Mouse (Mus musculus): ENCODE data around the gene Adamts7. TPM values are rescaled to one million over a fixed set of nuclear protein-coding genes. Genes with fewer than 3 reads are reported as not detected.

Gene Adamts7
- polyA plus RNA-seq, 1 experiment from 2014 or later = 11.4 TPM

GRCm38 (mm10) chr9:90136678-90136965 is 26.2 kb upstream of the Adamts7 start:
- Histone ChIP-seq H3K27me3 (ENCODE audit: control insufficient read depth, insufficient read depth, low read length) (no peaks in the 10 kb centered on the region), H3K9ac (ENCODE audit: low read length) (no peak overlapping the region), H3K9me3 (ENCODE audit: control insufficient read depth, low read length) (no peaks in the 10 kb centered on the region), H3K4me1 (ENCODE audit: control insufficient read depth, insufficient read depth, low read length) (peaks cover 2% of the 10 kb centered on the region; the same call in 1 of the 2 replicates), H3K4me3 (ENCODE audit: low read depth, low read length) (no peak overlapping the region), H3K27ac (ENCODE audit: low read depth, low read length) (no peak overlapping the region), H3K36me3 (ENCODE audit: control insufficient read depth, insufficient read depth, low read length) (no peaks in the 10 kb centered on the region), H3K4me2 (no peak overlapping the region)
- 96% methylated on average over 1 of the region's 1 CpGs for WGBS
- ATAC-seq (ENCODE audit: low FRiP score) = no peak
- DNase-seq (ENCODE audit: low spot score, missing footprints) = no peak

DNA sequence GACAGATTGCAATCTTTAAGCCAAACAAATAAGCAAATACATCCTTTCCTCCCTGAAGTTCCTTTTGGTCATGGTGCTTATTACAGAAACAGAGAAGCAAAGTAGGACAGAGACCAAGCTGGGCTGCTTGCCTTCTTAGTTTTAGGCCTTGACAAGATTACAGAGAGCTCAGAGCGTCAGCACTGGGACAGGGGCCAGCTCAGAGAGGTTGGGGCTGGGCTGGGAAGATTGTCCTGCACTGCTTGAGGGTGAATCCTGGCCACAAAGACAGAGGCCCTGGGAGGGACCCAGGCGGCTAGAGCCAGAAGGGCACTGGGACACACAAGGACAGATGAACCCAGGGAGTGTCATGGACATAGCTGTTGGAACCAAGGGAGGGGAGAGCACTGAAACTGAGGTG is 17.1 kb upstream of the Adamts7 start:
- DNase-seq (ENCODE audit: low spot score, missing footprints) = no peak
- Histone ChIP-seq H3K9ac (ENCODE audit: low read length) (no peak overlapping the region), H3K36me3 (ENCODE audit: control insufficient read depth, insufficient read depth, low read length) (no peaks in the 10 kb centered on the region), H3K4me1 (ENCODE audit: control insufficient read depth, insufficient read depth, low read length) (no peaks in the 10 kb centered on the region), H3K27ac (ENCODE audit: low read depth, low read length) (no peak overlapping the region), H3K9me3 (ENCODE audit: control insufficient read depth, low read length) (no peaks in the 10 kb centered on the region), H3K4me2 (no peak overlapping the region), H3K4me3 (ENCODE audit: low read depth, low read length) (no peak overlapping the region), H3K27me3 (ENCODE audit: control insufficient read depth, insufficient read depth, low read length) (no peaks in the 10 kb centered on the region)
- ATAC-seq (ENCODE audit: low FRiP score) = no peak
- 48% methylated on average over 2 of the region's 2 CpGs for WGBS

- ATAC-seq (ENCODE audit: low FRiP score) (no peak), DNase-seq (ENCODE audit: low spot score, missing footprints) (no peak)
- H3K4me1 ChIP-seq (ENCODE audit: control insufficient read depth, insufficient read depth, low read length) = no peaks in the 10 kb centered on the region
- H3K9ac ChIP-seq (ENCODE audit: low read length) = no peak overlapping the region
- no peak overlapping the region for H3K4me3 ChIP-seq (ENCODE audit: low read depth, low read length)
- H3K9me3 ChIP-seq (ENCODE audit: control insufficient read depth, low read length) = no peaks in the 10 kb centered on the region
- WGBS = 85% methylated on average over 5 of the region's 5 CpGs
- H3K4me2 ChIP-seq = no peak overlapping the region
- H3K27ac ChIP-seq (ENCODE audit: low read depth, low read length) = no peak overlapping the region
- no peaks in the 10 kb centered on the region for H3K36me3 ChIP-seq (ENCODE audit: control insufficient read depth, insufficient read depth, low read length)
- no peaks in the 10 kb centered on the region for H3K27me3 ChIP-seq (ENCODE audit: control insufficient read depth, insufficient read depth, low read length)
Observed at GRCm38 (mm10) chr9:90146869-90147268, 16.0 kb upstream of the Adamts7 start.

GRCm38 (mm10) chr9:90162243-90162925 is 485 bp upstream of the Adamts7 start:
- ATAC-seq (ENCODE audit: low FRiP score) (peak; percentile 86), DNase-seq (ENCODE audit: low spot score, missing footprints) (peak; percentile 93)
- H3K36me3 ChIP-seq (ENCODE audit: control insufficient read depth, insufficient read depth, low read length) = no peaks in the 10 kb centered on the region
- peak overlapping the region; percentile 56 for H3K4me3 ChIP-seq (ENCODE audit: low read depth, low read length)
- WGBS = 10% methylated on average over 26 of the region's 29 CpGs
- H3K27me3 ChIP-seq (ENCODE audit: control insufficient read depth, insufficient read depth, low read length) = no peaks in the 10 kb centered on the region
- H3K9ac ChIP-seq (ENCODE audit: low read length) = peak overlapping the region; percentile 84
- peaks cover 12% of the 10 kb centered on the region for H3K4me1 ChIP-seq (ENCODE audit: control insufficient read depth, insufficient read depth, low read length)
- H3K4me2 ChIP-seq = peak overlapping the region; percentile 70
- H3K27ac ChIP-seq (ENCODE audit: low read depth, low read length) = peak overlapping the region; percentile 80; the same call in 1 of the 2 replicates
- H3K9me3 ChIP-seq (ENCODE audit: control insufficient read depth, low read length) = no peaks in the 10 kb centered on the region

GRCm38 (mm10) chr9:90163749-90164095 is 853 bp downstream of the Adamts7 start:
- WGBS = 0% methylated on average over 18 of the region's 18 CpGs
- Histone ChIP-seq H3K36me3 (ENCODE audit: control insufficient read depth, insufficient read depth, low read length) (no peaks in the 10 kb centered on the region), H3K27me3 (ENCODE audit: control insufficient read depth, insufficient read depth, low read length) (no peaks in the 10 kb centered on the region), H3K9ac (ENCODE audit: low read length) (peak overlapping the region; percentile 84), H3K4me2 (peak overlapping the region; percentile 70), H3K4me3 (ENCODE audit: low read depth, low read length) (peak overlapping the region; percentile 56), H3K27ac (ENCODE audit: low read depth, low read length) (peak overlapping the region; percentile 80), H3K4me1 (ENCODE audit: control insufficient read depth, insufficient read depth, low read length) (peaks cover 12% of the 10 kb centered on the region), H3K9me3 (ENCODE audit: control insufficient read depth, low read length) (no peaks in the 10 kb centered on the region)
- DNase-seq (ENCODE audit: low spot score, missing footprints) (peak; percentile 96), ATAC-seq (ENCODE audit: low FRiP score) (peak; percentile 66)

GRCm38 (mm10) chr9:90164670-90165453 is 2.0 kb downstream of the Adamts7 start:
- Histone ChIP-seq H3K27ac (ENCODE audit: low read depth, low read length) (no peak overlapping the region), H3K9me3 (ENCODE audit: control insufficient read depth, low read length) (no peaks in the 10 kb centered on the region), H3K27me3 (ENCODE audit: control insufficient read depth, insufficient read depth, low read length) (no peaks in the 10 kb centered on the region), H3K4me2 (peak overlapping the region; percentile 70), H3K36me3 (ENCODE audit: control insufficient read depth, insufficient read depth, low read length) (no peaks in the 10 kb centered on the region), H3K4me3 (ENCODE audit: low read depth, low read length) (peak overlapping the region; percentile 56; the same call in 1 of the 2 replicates), H3K4me1 (ENCODE audit: control insufficient read depth, insufficient read depth, low read length) (peaks cover 12% of the 10 kb centered on the region), H3K9ac (ENCODE audit: low read length) (no peak overlapping the region; the same call in 1 of the 2 replicates)
- 71% methylated on average over 4 of the region's 4 CpGs for WGBS
- no peak for ATAC-seq (ENCODE audit: low FRiP score)
- DNase-seq (ENCODE audit: low spot score, missing footprints) = peak; percentile 80

DNA sequence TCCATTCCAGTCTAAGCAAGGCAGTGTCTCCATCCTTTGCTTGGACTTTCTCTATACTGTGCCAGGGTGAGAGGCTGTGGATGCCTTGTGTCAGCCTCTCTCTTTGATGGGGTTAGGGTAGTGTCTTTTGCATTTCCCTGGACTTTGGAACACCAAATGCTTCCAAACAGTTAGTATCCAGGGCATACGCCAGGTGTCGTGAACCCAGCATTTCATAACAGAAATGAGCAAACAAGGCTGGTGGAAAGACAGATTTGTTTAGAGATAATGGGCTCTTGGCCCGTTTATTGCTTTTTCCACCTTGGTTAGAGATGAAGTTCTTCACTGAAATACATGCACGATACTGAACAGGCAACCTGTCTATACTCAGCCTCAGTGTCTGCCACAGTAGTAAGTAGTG is 2.7 kb downstream of the Adamts7 start:
- Histone ChIP-seq H3K27me3 (ENCODE audit: control insufficient read depth, insufficient read depth, low read length) (no peaks in the 10 kb centered on the region), H3K9ac (ENCODE audit: low read length) (no peak overlapping the region), H3K27ac (ENCODE audit: low read depth, low read length) (no peak overlapping the region), H3K9me3 (ENCODE audit: control insufficient read depth, low read length) (no peaks in the 10 kb centered on the region), H3K4me2 (no peak overlapping the region), H3K4me3 (ENCODE audit: low read depth, low read length) (no peak overlapping the region), H3K36me3 (ENCODE audit: control insufficient read depth, insufficient read depth, low read length) (no peaks in the 10 kb centered on the region), H3K4me1 (ENCODE audit: control insufficient read depth, insufficient read depth, low read length) (peaks cover 12% of the 10 kb centered on the region)
- no peak for ATAC-seq (ENCODE audit: low FRiP score)
- WGBS = 98% methylated on average over 4 of the region's 4 CpGs
- no peak for DNase-seq (ENCODE audit: low spot score, missing footprints)

DNA sequence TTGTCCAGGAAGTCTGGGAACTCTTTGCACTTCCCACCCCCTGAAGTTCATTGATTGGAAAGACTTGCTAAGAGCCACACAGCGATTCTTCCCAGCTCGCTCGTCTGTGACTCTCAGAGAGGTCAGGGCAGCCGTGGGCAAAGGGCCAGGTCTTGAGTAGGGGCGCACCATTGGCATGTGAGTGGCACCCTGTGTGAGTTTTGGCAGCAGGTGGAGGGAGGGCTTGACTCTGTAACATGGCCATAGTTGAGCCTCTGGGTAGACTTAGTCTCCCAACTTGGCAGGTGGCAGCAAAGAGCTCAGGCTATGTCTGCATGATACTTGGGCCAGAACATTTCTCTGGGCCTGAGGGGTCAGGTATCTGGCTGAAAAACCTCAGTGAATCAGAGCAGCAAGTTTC is 3.7 kb downstream of the Adamts7 start:
- peaks cover 12% of the 10 kb centered on the region for H3K4me1 ChIP-seq (ENCODE audit: control insufficient read depth, insufficient read depth, low read length)
- peak; percentile 64 for DNase-seq (ENCODE audit: low spot score, missing footprints)
- H3K4me2 ChIP-seq = no peak overlapping the region
- H3K27me3 ChIP-seq (ENCODE audit: control insufficient read depth, insufficient read depth, low read length) = no peaks in the 10 kb centered on the region
- H3K9ac ChIP-seq (ENCODE audit: low read length) = no peak overlapping the region
- no peak overlapping the region for H3K4me3 ChIP-seq (ENCODE audit: low read depth, low read length)
- H3K27ac ChIP-seq (ENCODE audit: low read depth, low read length) = no peak overlapping the region
- WGBS = 79% methylated on average over 5 of the region's 5 CpGs
- ATAC-seq (ENCODE audit: low FRiP score) = no peak
- H3K36me3 ChIP-seq (ENCODE audit: control insufficient read depth, insufficient read depth, low read length) = no peaks in the 10 kb centered on the region; the same call in 1 of the 2 replicates
- H3K9me3 ChIP-seq (ENCODE audit: control insufficient read depth, low read length) = no peaks in the 10 kb centered on the region

DNA sequence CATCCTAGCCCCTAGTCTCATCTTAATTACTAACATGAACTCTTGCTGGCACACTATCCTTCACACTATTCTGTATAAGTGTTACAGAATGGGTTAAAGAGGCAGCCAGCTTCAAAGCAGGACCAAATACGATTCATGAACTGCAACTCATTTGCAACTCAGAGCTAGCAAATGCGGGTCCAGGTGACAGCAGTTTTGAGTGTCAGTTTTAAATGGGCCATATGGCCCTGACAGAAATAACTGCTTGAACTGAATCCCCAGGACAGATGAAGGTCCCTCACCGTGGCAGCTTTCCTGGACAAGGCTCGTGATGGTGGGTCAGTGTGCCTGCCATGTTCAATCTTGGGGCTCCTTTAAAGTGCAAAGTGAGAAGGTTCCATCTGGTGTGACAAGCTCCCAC is 7.1 kb downstream of the Adamts7 start:
- peaks cover 9% of the 10 kb centered on the region for H3K36me3 ChIP-seq (ENCODE audit: control insufficient read depth, insufficient read depth, low read length)
- DNase-seq (ENCODE audit: low spot score, missing footprints) (peak; percentile 57), ATAC-seq (ENCODE audit: low FRiP score) (no peak)
- H3K4me2 ChIP-seq = no peak overlapping the region
- H3K27me3 ChIP-seq (ENCODE audit: control insufficient read depth, insufficient read depth, low read length) = no peaks in the 10 kb centered on the region
- no peak overlapping the region for H3K4me3 ChIP-seq (ENCODE audit: low read depth, low read length)
- WGBS = 89% methylated on average over 4 of the region's 4 CpGs
- H3K9ac ChIP-seq (ENCODE audit: low read length) = no peak overlapping the region
- no peak overlapping the region for H3K27ac ChIP-seq (ENCODE audit: low read depth, low read length)
- 0 out of 2 replicates have a peak, but pooled peaks cover 2% of the 10 kb centered on the region for H3K4me1 ChIP-seq (ENCODE audit: control insufficient read depth, insufficient read depth, low read length)
- no peaks in the 10 kb centered on the region for H3K9me3 ChIP-seq (ENCODE audit: control insufficient read depth, low read length)
